Mouse (Mus musculus): ENCODE data around the gene Gm45234.

GRCm38 (mm10) chr6:124737040-124737439 lies 18.8 kb downstream of the Gm45234 start:
- TF ChIP-seq CTCF (IDR thresholded peaks at IDR 0.05; ENCODE audit: borderline replicate concordance, extremely low read depth, insufficient read depth, insufficient read length), result no peak
- TF ChIP-seq POLR2A (IDR thresholded peaks at IDR 0.05; ENCODE audit: borderline replicate concordance, extremely low read depth, insufficient read depth, insufficient read length, poor library complexity, severe bottlenecking), result no peak
